Mouse (Mus musculus) liver (tissue): Measurements from ENCODE around the gene Srgap3.

Source experiments
- DNase-seq: peaks from one replicate; pipeline ENCODE4 v3.0.0-alpha.2; 2020; ENCODE audit warnings: mixed read lengths

Srgap3 gene

GRCm38 (mm10) chr6:112946895-112947436 lies at the start of gene Srgap3:
Srgap3 (minus strand) TSS chr6:112947266.
- peak; percentile 70 for DNase-seq

GRCm38 (mm10) chr6:112995708-112996107 lies 48.6 kb upstream of the Srgap3 start:
- no peak for DNase-seq

GRCm38 (mm10) chr6:112990119-112990518 lies 43.1 kb upstream of the Srgap3 start:
- no peak for DNase-seq

- DNase-seq: no peak
Observed at GRCm38 (mm10) chr6:112985362-112986314, 38.6 kb upstream of the Srgap3 start.

DNA sequence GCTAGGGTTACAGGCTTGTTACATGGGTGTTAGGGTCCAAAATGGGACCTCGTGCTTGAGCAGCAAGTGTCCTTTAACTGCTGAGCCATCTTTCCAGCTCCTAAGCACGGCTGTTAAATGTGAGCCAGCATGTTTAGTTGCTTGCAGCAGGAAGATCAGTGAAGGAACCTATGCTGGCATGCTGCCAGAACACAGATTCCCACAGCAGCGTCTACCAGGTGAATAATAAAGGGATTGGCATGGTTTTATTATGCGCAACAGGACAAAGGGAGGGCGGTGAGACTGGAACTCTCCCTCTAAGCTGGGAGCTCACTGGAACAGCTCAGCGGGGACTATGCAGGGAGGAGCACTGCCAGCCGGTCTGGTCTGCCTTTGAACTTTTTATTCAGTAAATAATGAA lies 35.2 kb upstream of the Srgap3 start:
- no peak for DNase-seq

- no peak for DNase-seq
Observed at GRCm38 (mm10) chr6:112978947-112979346, 31.9 kb upstream of the Srgap3 start.

DNA sequence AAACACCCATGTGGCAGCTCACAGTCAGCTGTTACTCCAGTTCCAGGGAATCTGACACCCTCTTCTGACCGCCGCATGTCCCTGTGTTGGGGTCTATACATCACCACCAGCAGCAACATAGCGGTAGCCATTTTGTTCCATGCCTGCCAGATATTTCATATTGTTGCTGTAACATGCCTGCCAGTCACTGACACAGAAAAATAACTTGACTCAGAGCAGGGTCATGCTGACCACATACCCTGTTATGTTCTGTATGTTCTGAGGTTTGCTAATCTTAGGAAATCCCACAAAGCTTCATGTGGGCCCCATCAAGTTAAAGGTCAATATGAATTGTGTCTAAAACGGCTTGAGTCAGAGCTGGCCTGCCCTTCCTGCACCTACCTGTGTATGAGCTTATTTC lies 30.2 kb upstream of the Srgap3 start:
- DNase-seq: no peak

GRCm38 (mm10) chr6:112976541-112976940 lies 29.5 kb upstream of the Srgap3 start:
- no peak for DNase-seq

DNA sequence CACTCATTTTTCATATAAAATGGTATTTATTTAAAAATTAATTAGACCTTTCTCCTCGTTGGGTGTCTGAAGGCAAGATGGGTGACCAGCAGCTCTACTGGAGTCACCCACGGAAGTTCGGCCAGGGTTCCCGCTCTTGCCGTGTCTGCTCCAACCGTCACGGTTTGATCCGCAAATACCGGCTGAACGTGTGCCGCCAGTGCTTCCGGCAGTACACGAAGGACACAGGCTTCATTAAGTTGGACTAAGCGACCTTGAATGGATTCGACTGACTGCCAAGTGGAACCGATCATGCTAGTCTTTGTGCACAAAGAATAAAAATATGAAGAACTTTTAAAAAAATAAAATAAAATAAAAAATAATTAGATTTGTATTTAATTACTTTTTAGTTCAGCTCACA lies 29.1 kb upstream of the Srgap3 start:
- DNase-seq: no peak

- DNase-seq: no peak
Observed at GRCm38 (mm10) chr6:112973786-112974720, 27.0 kb upstream of the Srgap3 start.

- peak; percentile 40 for DNase-seq
Observed at GRCm38 (mm10) chr6:112972858-112973631, 26.0 kb upstream of the Srgap3 start.

- no peak for DNase-seq
Observed at GRCm38 (mm10) chr6:112972127-112972526, 25.1 kb upstream of the Srgap3 start.

GRCm38 (mm10) chr6:112971116-112971768 lies 24.2 kb upstream of the Srgap3 start:
- DNase-seq: no peak

- no peak for DNase-seq
Observed at GRCm38 (mm10) chr6:112967359-112967758, 20.3 kb upstream of the Srgap3 start.

DNA sequence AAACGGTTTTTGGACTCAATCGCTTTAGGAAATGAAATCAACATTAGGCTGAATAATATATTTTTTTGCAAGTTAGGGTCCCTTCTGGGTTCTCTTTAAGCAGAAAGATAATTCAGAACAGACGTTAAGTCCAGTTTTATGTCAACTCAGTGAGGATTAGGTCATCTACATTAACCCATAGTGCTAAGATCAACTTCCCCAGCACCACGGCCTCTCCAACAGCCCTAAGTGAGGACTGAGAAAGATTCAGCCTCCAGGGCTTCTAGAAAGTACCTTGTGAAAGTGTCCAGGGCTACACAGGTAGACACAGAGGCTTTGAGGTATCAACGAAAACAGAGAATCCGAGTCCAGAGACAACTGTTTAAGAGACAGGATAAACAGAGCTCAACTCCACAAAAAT lies 11.3 kb upstream of the Srgap3 start:
- no peak for DNase-seq

GRCm38 (mm10) chr6:112957583-112958280 lies 10.7 kb upstream of the Srgap3 start:
- DNase-seq: no peak

GRCm38 (mm10) chr6:112955773-112956172 lies 8.7 kb upstream of the Srgap3 start:
- no peak for DNase-seq

- no peak for DNase-seq
Observed at GRCm38 (mm10) chr6:112953905-112954304, 6.8 kb upstream of the Srgap3 start.

GRCm38 (mm10) chr6:112951254-112951653 lies 4.2 kb upstream of the Srgap3 start:
- no peak for DNase-seq

GRCm38 (mm10) chr6:112950205-112951110 lies 3.4 kb upstream of the Srgap3 start:
- DNase-seq: no peak
